Mouse (Mus musculus) T-helper 1 cell (primary cell): ENCODE measurements around the gene Vwa3b.

Experiments used
- in situ Hi-C: fragments of 300-600 bp; cut with MboI, MseI; formaldehyde crosslinking; loops from one replicate; pipeline ENCODE4 v1.15.1; 2025; ENCODE audit warnings: high pct_unique_total_duplicates

The Vwa3b gene

GRCm38 (mm10) chr1:37122306-37122705, 95.9 kb downstream of the Vwa3b start:
- in situ Hi-C loops = no loop called here

GRCm38 (mm10) chr1:37122798-37123197, 96.4 kb downstream of the Vwa3b start:
- in situ Hi-C loops = no loop called here

GRCm38 (mm10) chr1:37124696-37125349, 98.4 kb downstream of the Vwa3b start:
- in situ Hi-C loops = no loop called here

- in situ Hi-C loops = no loop called here
These were observed 103.7 kb downstream of the Vwa3b start for GRCm38 (mm10) chr1:37130012-37130570.

- in situ Hi-C loops = no loop called here
These were observed 104.8 kb downstream of the Vwa3b start for GRCm38 (mm10) chr1:37131146-37131545.

GRCm38 (mm10) chr1:37132433-37132832, 106.0 kb downstream of the Vwa3b start:
- in situ Hi-C loops = no loop called here

- in situ Hi-C loops = no loop called here
These were observed 119.6 kb downstream of the Vwa3b start for GRCm38 (mm10) chr1:37145966-37146365.

- in situ Hi-C loops = no loop called here
These were observed 123.5 kb downstream of the Vwa3b start for GRCm38 (mm10) chr1:37149866-37150265.

- in situ Hi-C loops = no loop called here
These were observed 125.5 kb downstream of the Vwa3b start for GRCm38 (mm10) chr1:37151896-37152295.

- in situ Hi-C loops = no loop called here
These were observed 139.7 kb downstream of the Vwa3b start for GRCm38 (mm10) chr1:37166066-37166465.

- in situ Hi-C loops = no loop called here
These were observed 141.5 kb downstream of the Vwa3b start for GRCm38 (mm10) chr1:37167918-37168317.

- in situ Hi-C loops = no loop called here
These were observed 151.5 kb downstream of the Vwa3b start for GRCm38 (mm10) chr1:37177874-37178273.

- in situ Hi-C loops = no loop called here
These were observed 153.5 kb downstream of the Vwa3b start for GRCm38 (mm10) chr1:37179852-37180251.

- in situ Hi-C loops = no loop called here
These were observed 160.7 kb downstream of the Vwa3b start for GRCm38 (mm10) chr1:37187050-37187449.

- in situ Hi-C loops = no loop called here
These were observed 168.2 kb downstream of the Vwa3b start for GRCm38 (mm10) chr1:37194607-37195006.

- in situ Hi-C loops = no loop called here
These were observed 175.0 kb downstream of the Vwa3b start for GRCm38 (mm10) chr1:37201406-37201805.

GRCm38 (mm10) chr1:37207743-37208142, 181.3 kb downstream of the Vwa3b start:
- in situ Hi-C loops = no loop called here

- in situ Hi-C loops = no loop called here
These were observed 186.0 kb downstream of the Vwa3b start for GRCm38 (mm10) chr1:37212375-37212774.

GRCm38 (mm10) chr1:37214144-37214543, 187.7 kb downstream of the Vwa3b start, which contains the start of gene Cnga3:
TSS of gene Cnga3 (plus strand) at chr1:37214434.
- in situ Hi-C loops = no loop called here

- in situ Hi-C loops = no loop called here
These were observed 192.0 kb downstream of the Vwa3b start for GRCm38 (mm10) chr1:37218386-37218785.

GRCm38 (mm10) chr1:37219593-37219992, 193.2 kb downstream of the Vwa3b start:
- in situ Hi-C loops = no loop called here

- in situ Hi-C loops = no loop called here
These were observed 193.9 kb downstream of the Vwa3b start for GRCm38 (mm10) chr1:37220134-37220907.

- in situ Hi-C loops = no loop called here
These were observed 195.6 kb downstream of the Vwa3b start for GRCm38 (mm10) chr1:37222002-37222401.
